Mouse (Mus musculus) B cell, adult 2 months (primary cell): ENCODE data around the gene Map3k21.
A peak's percentile ranks its signal among the peaks of the same experiment; 100 is the strongest.

Experiments used
- DNase-seq, 2 experiments: peaks; one replicate each; pipeline ENCODE4 v3.0.0; 2022

Gene Map3k21

GRCm38 (mm10) chr8:125980826-125981225, 70.6 kb downstream of the Map3k21 start:
- DNase-seq = no peak

- no peak for DNase-seq
Measured at GRCm38 (mm10) chr8:125983515-125983914, 73.3 kb downstream of the Map3k21 start.

- no peak for DNase-seq
Measured at GRCm38 (mm10) chr8:125984140-125984539, 73.9 kb downstream of the Map3k21 start.

- no peak for DNase-seq
Measured at GRCm38 (mm10) chr8:125985364-125985763, 75.1 kb downstream of the Map3k21 start.

GRCm38 (mm10) chr8:125986999-125987589, 76.8 kb downstream of the Map3k21 start:
- no peak for DNase-seq

- DNase-seq = no peak
Measured at GRCm38 (mm10) chr8:125987996-125988395, 77.7 kb downstream of the Map3k21 start.

GRCm38 (mm10) chr8:125993636-125994035, 83.4 kb downstream of the Map3k21 start:
- no peak for DNase-seq

- DNase-seq = peak in 1 of 2 experiments; percentile 2
Measured at GRCm38 (mm10) chr8:125995101-125995986, 85.1 kb downstream of the Map3k21 start, which contains the start of gene Kcnk1. Kcnk1 (plus strand) TSS chr8:125995170.

- no peak for DNase-seq
Measured at GRCm38 (mm10) chr8:125996031-125996839, 86.0 kb downstream of the Map3k21 start.

GRCm38 (mm10) chr8:125996980-125997379, 86.7 kb downstream of the Map3k21 start:
- DNase-seq = no peak
